Mouse (Mus musculus): ENCODE measurements at regions not wholly inside any gene's neighbourhood (a gene's known extent, or its start where the extent isn't known, plus 50 kb on each side); places are given as distances from the start of the nearest gene placed in this dataset.
A peak's percentile ranks its signal among the peaks of the same experiment; 100 is the strongest.
"Not testable (repeated sequence)": the region's sequence is repeated elsewhere in the genome, so short reads cannot be mapped to it uniquely, and the experiment has no call there.

GRCm38 (mm10) chr12:10529077-10529476 is 138.5 kb downstream of the Rdh14 start:
- no peaks in the 10 kb centered on the region for H3K27me3 ChIP-seq
- H3K27ac ChIP-seq = no peak overlapping the region
- no peak overlapping the region for H3K4me3 ChIP-seq
- 71% methylated on average over 2 of the region's 2 CpGs for WGBS
- H3K36me3 ChIP-seq = no peaks in the 10 kb centered on the region
- H3K9ac ChIP-seq = no peak overlapping the region
- H3K9me3 ChIP-seq = no peaks in the 10 kb centered on the region
- H3K4me1 ChIP-seq = no peaks in the 10 kb centered on the region
- H3K4me2 ChIP-seq (replicated peaks) = no peak overlapping the region
- no peak for ATAC-seq (ENCODE audit: insufficient number of reproducible peaks, insufficient read depth, low FRiP score, low TSS enrichment)

DNA sequence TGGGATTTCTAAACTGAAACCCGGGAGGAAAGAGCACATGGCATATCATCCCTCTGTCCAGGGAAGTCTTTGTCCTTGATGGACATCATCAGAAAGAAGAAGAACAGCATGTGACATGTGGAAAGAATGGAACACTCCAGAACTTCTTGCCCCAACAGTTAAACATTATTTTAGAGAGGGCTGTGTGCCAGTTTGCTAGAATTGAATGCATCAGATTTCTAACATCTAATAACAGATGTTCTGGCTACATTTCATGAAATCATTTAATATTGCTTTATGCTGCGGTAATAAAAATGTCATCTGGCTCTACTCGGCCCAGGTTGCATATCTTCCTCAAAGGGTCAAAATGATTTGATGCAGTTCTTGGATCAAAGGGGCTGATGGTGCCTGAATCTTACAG is 140.4 kb downstream of the Rdh14 start:
- Histone ChIP-seq H3K4me2 (replicated peaks) (no peak overlapping the region), H3K36me3 (no peaks in the 10 kb centered on the region), H3K27ac (no peak overlapping the region), H3K9ac (no peak overlapping the region), H3K9me3 (no peaks in the 10 kb centered on the region), H3K4me3 (no peak overlapping the region), H3K4me1 (no peaks in the 10 kb centered on the region), H3K27me3 (no peaks in the 10 kb centered on the region)
- ATAC-seq (ENCODE audit: insufficient number of reproducible peaks, insufficient read depth, low FRiP score, low TSS enrichment) = no peak
- WGBS = 75% methylated on average over 3 of the region's 3 CpGs

GRCm38 (mm10) chr12:10533971-10534370 is 143.4 kb downstream of the Rdh14 start:
- H3K4me1 ChIP-seq = no peaks in the 10 kb centered on the region
- H3K4me2 ChIP-seq (replicated peaks) = no peak overlapping the region
- H3K27me3 ChIP-seq = no peaks in the 10 kb centered on the region
- H3K9ac ChIP-seq = no peak overlapping the region
- H3K36me3 ChIP-seq = no peaks in the 10 kb centered on the region
- 79% methylated on average over 6 of the region's 6 CpGs for WGBS
- H3K4me3 ChIP-seq = no peak overlapping the region
- no peak for ATAC-seq (ENCODE audit: insufficient number of reproducible peaks, insufficient read depth, low FRiP score, low TSS enrichment)
- no peak overlapping the region for H3K27ac ChIP-seq
- no peaks in the 10 kb centered on the region for H3K9me3 ChIP-seq

DNA sequence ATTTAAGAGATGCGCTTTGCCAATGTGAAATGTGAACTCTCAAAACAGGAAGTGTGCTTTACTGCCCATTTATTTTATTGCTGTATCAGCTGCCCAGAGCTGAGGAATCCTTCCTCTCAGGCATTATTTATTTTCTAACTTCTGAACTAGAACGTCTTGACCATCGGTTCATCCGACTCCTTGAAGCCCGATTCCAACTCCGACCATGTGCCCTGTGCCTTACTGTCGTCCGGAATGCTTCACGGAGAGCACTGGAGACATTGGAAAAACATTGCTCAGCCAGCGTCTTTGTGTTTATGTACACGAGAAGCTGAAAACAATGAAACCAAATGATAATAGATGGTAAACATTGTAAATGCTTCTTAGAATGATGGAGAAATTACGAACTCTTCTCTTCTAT is 145.7 kb downstream of the Rdh14 start:
- no peak overlapping the region for H3K27ac ChIP-seq
- no peak overlapping the region for H3K9ac ChIP-seq
- no peak overlapping the region for H3K4me3 ChIP-seq
- WGBS = 83% methylated on average over 12 of the region's 12 CpGs
- no peaks in the 10 kb centered on the region for H3K27me3 ChIP-seq
- ATAC-seq (ENCODE audit: insufficient number of reproducible peaks, insufficient read depth, low FRiP score, low TSS enrichment) = no peak
- H3K36me3 ChIP-seq = no peaks in the 10 kb centered on the region
- H3K4me2 ChIP-seq (replicated peaks) = no peak overlapping the region
- H3K9me3 ChIP-seq = no peaks in the 10 kb centered on the region
- H3K4me1 ChIP-seq = no peaks in the 10 kb centered on the region

GRCm38 (mm10) chr12:10537069-10537468 is 146.5 kb downstream of the Rdh14 start:
- Histone ChIP-seq H3K9ac (no peak overlapping the region), H3K27me3 (no peaks in the 10 kb centered on the region), H3K4me2 (replicated peaks) (no peak overlapping the region), H3K9me3 (no peaks in the 10 kb centered on the region), H3K36me3 (no peaks in the 10 kb centered on the region), H3K4me3 (no peak overlapping the region), H3K27ac (no peak overlapping the region), H3K4me1 (no peaks in the 10 kb centered on the region)
- no peak for ATAC-seq (ENCODE audit: insufficient number of reproducible peaks, insufficient read depth, low FRiP score, low TSS enrichment)
- WGBS = 2% methylated on average over 4 of the region's 4 CpGs

DNA sequence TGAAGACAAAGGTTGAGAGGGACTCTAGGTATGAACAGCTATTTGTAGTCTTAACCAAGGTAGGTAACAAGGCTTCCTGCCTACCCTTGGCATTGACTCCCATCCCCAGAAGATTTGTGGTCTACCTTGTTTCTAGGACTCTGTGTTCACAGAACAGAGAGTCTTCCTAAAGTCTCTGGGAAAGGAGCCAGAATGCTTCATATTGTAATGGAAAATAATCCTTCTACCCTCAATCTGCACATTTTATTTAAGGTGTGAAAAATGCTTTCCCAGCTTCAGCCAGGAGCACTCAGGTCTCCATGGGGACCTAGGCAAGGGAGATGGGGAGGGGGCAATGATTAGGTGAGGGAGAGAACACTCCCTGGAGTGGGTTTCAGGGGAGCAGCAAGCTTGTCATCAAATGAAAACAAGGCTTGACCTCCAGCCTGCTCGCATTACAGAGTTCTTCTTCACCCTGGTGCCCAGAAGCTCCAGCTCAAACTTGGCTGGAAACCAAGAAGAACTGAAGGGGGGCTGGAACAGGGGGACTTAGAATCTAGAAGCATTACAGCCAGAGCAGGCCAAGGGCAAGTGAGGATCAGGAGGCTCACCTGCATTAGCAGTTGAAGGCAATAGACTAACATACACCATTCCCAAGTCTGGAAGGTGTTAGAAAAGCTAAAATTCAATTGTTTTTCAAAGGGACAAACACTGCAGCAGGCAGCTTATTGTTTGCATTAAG is 159.1 kb downstream of the Rdh14 start:
- Histone ChIP-seq H3K4me3 (no peak overlapping the region), H3K9ac (no peak overlapping the region), H3K9me3 (peaks cover 4% of the 10 kb centered on the region; the same call in 1 of the 2 replicates), H3K36me3 (no peaks in the 10 kb centered on the region), H3K27ac (no peak overlapping the region), H3K27me3 (no peaks in the 10 kb centered on the region), H3K4me2 (replicated peaks) (no peak overlapping the region), H3K4me1 (0 out of 2 replicates have a peak, but pooled peaks cover 3% of the 10 kb centered on the region)
- ATAC-seq (ENCODE audit: insufficient number of reproducible peaks, insufficient read depth, low FRiP score, low TSS enrichment) = no peak
- 38% methylated on average over 1 of the region's 1 CpGs for WGBS

- ATAC-seq (ENCODE audit: insufficient number of reproducible peaks, insufficient read depth, low FRiP score, low TSS enrichment); H3K4me3 ChIP-seq; H3K27me3 ChIP-seq; H3K4me1 ChIP-seq; H3K27ac ChIP-seq; H3K36me3 ChIP-seq; H3K9ac ChIP-seq; H3K4me2 ChIP-seq (replicated peaks); H3K9me3 ChIP-seq: not testable (repeated sequence)
- WGBS = 89% methylated on average over 1 of the region's 1 CpGs
Observed at GRCm38 (mm10) chr12:10554701-10555100, 164.1 kb downstream of the Rdh14 start.

- no peak for ATAC-seq (ENCODE audit: insufficient number of reproducible peaks, insufficient read depth, low FRiP score, low TSS enrichment)
- no peak overlapping the region for H3K9ac ChIP-seq
- H3K27me3 ChIP-seq = no peaks in the 10 kb centered on the region
- H3K4me3 ChIP-seq = no peak overlapping the region
- H3K4me1 ChIP-seq = no peaks in the 10 kb centered on the region
- H3K36me3 ChIP-seq = no peaks in the 10 kb centered on the region
- H3K9me3 ChIP-seq = no peaks in the 10 kb centered on the region
- 38% methylated on average over 1 of the region's 1 CpGs for WGBS
- no peak overlapping the region for H3K27ac ChIP-seq
- no peak overlapping the region for H3K4me2 ChIP-seq (replicated peaks)
Observed at GRCm38 (mm10) chr12:10562966-10563365, 172.4 kb downstream of the Rdh14 start.

GRCm38 (mm10) chr12:10567881-10568280 is 177.3 kb downstream of the Rdh14 start:
- H3K4me1 ChIP-seq = peaks cover 2% of the 10 kb centered on the region; the same call in 1 of the 2 replicates
- H3K9me3 ChIP-seq = no peaks in the 10 kb centered on the region
- H3K4me3 ChIP-seq = no peak overlapping the region
- no peak overlapping the region for H3K4me2 ChIP-seq (replicated peaks)
- H3K36me3 ChIP-seq = no peaks in the 10 kb centered on the region
- H3K27ac ChIP-seq = no peak overlapping the region
- 70% methylated on average over 2 of the region's 2 CpGs for WGBS
- ATAC-seq (ENCODE audit: insufficient number of reproducible peaks, insufficient read depth, low FRiP score, low TSS enrichment) = no peak
- no peaks in the 10 kb centered on the region for H3K27me3 ChIP-seq
- H3K9ac ChIP-seq = no peak overlapping the region

GRCm38 (mm10) chr12:10571643-10572377 is 181.2 kb downstream of the Rdh14 start:
- Histone ChIP-seq H3K4me3 (no peak overlapping the region), H3K27ac (peak overlapping the region; percentile 37; the same call in 1 of the 2 replicates), H3K9ac (no peak overlapping the region), H3K4me2 (replicated peaks) (peak overlapping the region; percentile 21; the same call in 1 of the 2 replicates), H3K9me3 (no peaks in the 10 kb centered on the region), H3K36me3 (no peaks in the 10 kb centered on the region), H3K27me3 (no peaks in the 10 kb centered on the region), H3K4me1 (peaks cover 2% of the 10 kb centered on the region; the same call in 1 of the 2 replicates)
- ATAC-seq (ENCODE audit: insufficient number of reproducible peaks, insufficient read depth, low FRiP score, low TSS enrichment) = no peak
- 35% methylated on average over 11 of the region's 11 CpGs for WGBS

DNA sequence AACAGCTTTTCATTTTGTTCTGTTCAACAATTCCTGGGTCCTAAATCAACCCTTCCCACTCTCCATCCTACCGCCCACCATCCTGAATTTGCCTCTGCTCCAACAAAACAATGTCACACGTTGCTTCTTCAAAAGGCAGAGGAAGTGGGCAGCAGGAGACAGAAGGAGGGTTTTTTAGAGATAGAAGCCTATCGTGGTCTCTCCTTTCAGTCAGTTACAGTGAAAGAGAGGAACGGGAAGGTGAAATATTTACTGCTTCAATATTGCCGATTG is 181.7 kb downstream of the Rdh14 start:
- Histone ChIP-seq H3K27ac (peak overlapping the region; percentile 43; the same call in 1 of the 2 replicates), H3K4me2 (replicated peaks) (no peak overlapping the region; the same call in 1 of the 2 replicates), H3K4me3 (no peak overlapping the region), H3K27me3 (no peaks in the 10 kb centered on the region), H3K4me1 (peaks cover 2% of the 10 kb centered on the region; the same call in 1 of the 2 replicates), H3K36me3 (no peaks in the 10 kb centered on the region), H3K9ac (no peak overlapping the region), H3K9me3 (no peaks in the 10 kb centered on the region)
- WGBS = 40% methylated on average over 5 of the region's 5 CpGs
- no peak for ATAC-seq (ENCODE audit: insufficient number of reproducible peaks, insufficient read depth, low FRiP score, low TSS enrichment)

GRCm38 (mm10) chr12:10573381-10573780 is 182.8 kb downstream of the Rdh14 start:
- H3K36me3 ChIP-seq = no peaks in the 10 kb centered on the region
- H3K9me3 ChIP-seq = no peaks in the 10 kb centered on the region
- 36% methylated on average over 9 of the region's 9 CpGs for WGBS
- H3K9ac ChIP-seq = no peak overlapping the region
- no peak for ATAC-seq (ENCODE audit: insufficient number of reproducible peaks, insufficient read depth, low FRiP score, low TSS enrichment)
- peak overlapping the region; percentile 70 for H3K27ac ChIP-seq
- H3K27me3 ChIP-seq = no peaks in the 10 kb centered on the region
- peaks cover 2% of the 10 kb centered on the region; the same call in 1 of the 2 replicates for H3K4me1 ChIP-seq
- H3K4me2 ChIP-seq (replicated peaks) = no peak overlapping the region
- H3K4me3 ChIP-seq = no peak overlapping the region

All from embryonic facial prominence, embryonic 12.5 days (tissue).